In genomic region chr4:23601426-23602293, GRCm38 (mm10) we compare ENCODE assay signal across 8 mouse cellular contexts.
DNase-seq lines count a peak whose midpoint lies in the region; ATAC-seq and TF ChIP-seq lines count a peak whose summit lies in the region.

No protein-coding gene starts in this region.

- TF ChIP-seq EP300 in heart, postnatal 0 days (IDR thresholded peaks at IDR 0.05; ENCODE audit: low read depth), result no peak
- TF ChIP-seq EP300 in heart, adult 2 months (IDR thresholded peaks at IDR 0.05; ENCODE audit: insufficient read depth, low read depth, low read length), result no peak

- H3K4me1 ChIP-seq in heart, postnatal 0 days (ENCODE audit: control insufficient read depth, insufficient read depth), result no peaks in the 10 kb centered on the region
- H3K4me1 ChIP-seq in heart, adult 2 months (ENCODE audit: control insufficient read depth, insufficient read depth, low read length), result no peaks in the 10 kb centered on the region
- H3K4me1 ChIP-seq in hindbrain, embryonic 13.5 days (replicated peaks), result peaks cover 26% of the 10 kb centered on the region
- H3K4me1 ChIP-seq in midbrain, postnatal 0 days (ENCODE audit: insufficient read depth, low read length), result peaks cover 5% of the 10 kb centered on the region; the same call in 1 of the 2 replicates
- H3K4me1 ChIP-seq in liver, embryonic 12.5 days, result no peaks in the 10 kb centered on the region

- no peak for DNase-seq in heart, postnatal 0 days (ENCODE audit: low spot score)
- DNase-seq in heart, adult 2 months, result no peak
- peak; percentile 46 for DNase-seq in embryo, embryonic 11 days
- peak; percentile 47 for DNase-seq in midbrain, postnatal 0 days (ENCODE audit: low spot score)
- DNase-seq in gastrocnemius, adult 2 months, result no peak
- no peak for DNase-seq in urinary bladder, postnatal 25 days (ENCODE audit: low spot score)

- no peaks in the 10 kb centered on the region for H3K9me3 ChIP-seq in heart, postnatal 0 days (replicated peaks; ENCODE audit: control insufficient read depth, low read length)
- H3K9me3 ChIP-seq in hindbrain, embryonic 13.5 days, result no peaks in the 10 kb centered on the region
- H3K9me3 ChIP-seq in midbrain, postnatal 0 days (ENCODE audit: low read length), result no peaks in the 10 kb centered on the region
- H3K9me3 ChIP-seq in liver, embryonic 12.5 days (replicated peaks), result no peaks in the 10 kb centered on the region

- intact Hi-C loops in heart, adult 2 months (cut with DNase I), result no loop called here
- intact Hi-C loops in gastrocnemius, adult 2 months (cut with DNase I), result no loop called here

- no peak overlapping the region for H3K4me3 ChIP-seq in heart, postnatal 0 days (ENCODE audit: low read depth, low read length)
- no peak overlapping the region for H3K4me3 ChIP-seq in heart, adult 2 months
- peak overlapping the region; percentile 23 for H3K4me3 ChIP-seq in hindbrain, embryonic 13.5 days
- H3K4me3 ChIP-seq in midbrain, postnatal 0 days (ENCODE audit: low read depth, low read length), result peak overlapping the region; percentile 28
- H3K4me3 ChIP-seq in liver, embryonic 12.5 days, result no peak overlapping the region
- no peak overlapping the region for H3K4me3 ChIP-seq in gastrocnemius, adult 2 months

- H3K4me2 ChIP-seq in heart, postnatal 0 days (ENCODE audit: low read depth, low read length), result 0 out of 2 replicates have a peak overlapping the region, but pooled peaks have one; percentile 13
- peak overlapping the region; percentile 55 for H3K4me2 ChIP-seq in hindbrain, embryonic 13.5 days
- H3K4me2 ChIP-seq in midbrain, postnatal 0 days (ENCODE audit: low read depth, low read length, poor library complexity, severe bottlenecking), result peak overlapping the region; percentile 45
- H3K4me2 ChIP-seq in liver, embryonic 12.5 days, result no peak overlapping the region

- H3K36me3 ChIP-seq in heart, postnatal 0 days (replicated peaks; ENCODE audit: control insufficient read depth, insufficient read depth, low read length), result no peaks in the 10 kb centered on the region
- no peaks in the 10 kb centered on the region for H3K36me3 ChIP-seq in heart, adult 2 months (ENCODE audit: control insufficient read depth, insufficient read depth, low read length)
- H3K36me3 ChIP-seq in hindbrain, embryonic 13.5 days, result no peaks in the 10 kb centered on the region
- H3K36me3 ChIP-seq in midbrain, postnatal 0 days (ENCODE audit: insufficient read depth, low read length), result no peaks in the 10 kb centered on the region
- no peaks in the 10 kb centered on the region for H3K36me3 ChIP-seq in liver, embryonic 12.5 days

- TF ChIP-seq POLR2A in heart, adult 2 months (IDR thresholded peaks at IDR 0.05; ENCODE audit: insufficient read depth, low read depth, low read length), result no peak

- ATAC-seq in heart, postnatal 0 days (ENCODE audit: insufficient read depth, low read depth), result no peak
- ATAC-seq in hindbrain, embryonic 13.5 days (ENCODE audit: low FRiP score), result peak; percentile 92
- peak; percentile 82 for ATAC-seq in midbrain, postnatal 0 days (ENCODE audit: low FRiP score)
- no peak for ATAC-seq in liver, embryonic 12.5 days

- H3K27me3 ChIP-seq in heart, postnatal 0 days (ENCODE audit: control insufficient read depth, insufficient read depth, low read length), result no peaks in the 10 kb centered on the region
- no peaks in the 10 kb centered on the region for H3K27me3 ChIP-seq in heart, adult 2 months (ENCODE audit: control insufficient read depth, insufficient read depth, low read length)
- no peaks in the 10 kb centered on the region for H3K27me3 ChIP-seq in hindbrain, embryonic 13.5 days
- no peaks in the 10 kb centered on the region for H3K27me3 ChIP-seq in midbrain, postnatal 0 days (ENCODE audit: insufficient read depth, low read length)
- no peaks in the 10 kb centered on the region for H3K27me3 ChIP-seq in liver, embryonic 12.5 days (replicated peaks)

- WGBS in heart, postnatal 0 days, result 31% methylated on average over 13 of the region's 13 CpGs
- WGBS in heart, adult 2 months, result 27% methylated on average over 13 of the region's 13 CpGs
- WGBS in hindbrain, embryonic 13.5 days, result 7% methylated on average over 13 of the region's 13 CpGs
- WGBS in midbrain, postnatal 0 days, result 9% methylated on average over 13 of the region's 13 CpGs
- 37% methylated on average over 13 of the region's 13 CpGs for WGBS in liver, embryonic 12.5 days (ENCODE audit: insufficient replicate concordance)

- H3K27ac ChIP-seq in heart, postnatal 0 days (ENCODE audit: low read depth), result no peak overlapping the region
- no peak overlapping the region for H3K27ac ChIP-seq in heart, adult 2 months
- peak overlapping the region; percentile 85 for H3K27ac ChIP-seq in hindbrain, embryonic 13.5 days
- H3K27ac ChIP-seq in midbrain, postnatal 0 days (ENCODE audit: low read depth, low read length), result peak overlapping the region; percentile 69
- H3K27ac ChIP-seq in liver, embryonic 12.5 days, result no peak overlapping the region
- no peak overlapping the region for H3K27ac ChIP-seq in gastrocnemius, adult 2 months

- H3K9ac ChIP-seq in heart, postnatal 0 days (replicated peaks; ENCODE audit: low read depth, low read length), result no peak overlapping the region
- no peak overlapping the region for H3K9ac ChIP-seq in heart, adult 2 months (ENCODE audit: low read depth, low read length)
- peak overlapping the region; percentile 64 for H3K9ac ChIP-seq in hindbrain, embryonic 13.5 days
- peak overlapping the region; percentile 48 for H3K9ac ChIP-seq in midbrain, postnatal 0 days (replicated peaks; ENCODE audit: low read length, poor library complexity, severe bottlenecking)
- no peak overlapping the region for H3K9ac ChIP-seq in liver, embryonic 12.5 days

- H3K79me2 ChIP-seq in heart, adult 2 months (replicated peaks; ENCODE audit: control insufficient read depth, insufficient read depth, low read length), result no peaks in the 10 kb centered on the region

- TF ChIP-seq CTCF in heart, postnatal 0 days (IDR thresholded peaks at IDR 0.05; ENCODE audit: low read depth), result no peak
- no peak for TF ChIP-seq CTCF in heart, adult 2 months (IDR thresholded peaks at IDR 0.05)
- TF ChIP-seq CTCF in midbrain, postnatal 0 days (IDR thresholded peaks at IDR 0.05), result no peak
- no peak for TF ChIP-seq CTCF in gastrocnemius, adult 2 months (IDR thresholded peaks at IDR 0.05)

Comparison
In these comparisons a context has a peak if more than half of its experiments do, and no peak if none do; other contexts are left out.
1. ATAC-seq: peak in hindbrain, embryonic 13.5 days (single experiment) and midbrain, postnatal 0 days (single experiment); none in heart, postnatal 0 days (single experiment) and liver, embryonic 12.5 days (single experiment).
2. DNase-seq: peak in embryo, embryonic 11 days (single experiment) and midbrain, postnatal 0 days (single experiment); none in heart, postnatal 0 days (single experiment), heart, adult 2 months (0 of 2), gastrocnemius, adult 2 months (single experiment) and urinary bladder, postnatal 25 days (single experiment).
3. H3K27ac ChIP-seq: peak in hindbrain, embryonic 13.5 days (single experiment) and midbrain, postnatal 0 days (single experiment); none in heart, postnatal 0 days (single experiment), heart, adult 2 months (single experiment), liver, embryonic 12.5 days (single experiment) and gastrocnemius, adult 2 months (single experiment).
4. H3K4me3 ChIP-seq: peak in hindbrain, embryonic 13.5 days (single experiment) and midbrain, postnatal 0 days (single experiment); none in heart, postnatal 0 days (single experiment), heart, adult 2 months (single experiment), liver, embryonic 12.5 days (single experiment) and gastrocnemius, adult 2 months (single experiment).
5. H3K9ac ChIP-seq: peak in hindbrain, embryonic 13.5 days (single experiment) and midbrain, postnatal 0 days (single experiment); none in heart, postnatal 0 days (single experiment), heart, adult 2 months (single experiment) and liver, embryonic 12.5 days (single experiment).